ENCODE assay signal across 18 mouse cellular contexts in genomic region chr19:53057980-53058725, GRCm38 (mm10). TPM values are rescaled to one million over a fixed set of nuclear protein-coding genes. Genes with fewer than 3 reads are reported as not detected.
DNase-seq lines count a peak whose midpoint lies in the region; ATAC-seq and TF ChIP-seq lines count a peak whose summit lies in the region.
"Had no signal": no experiment of that assay in that cellular context is flagged by ENCODE, and none has a peak within 500 bp of the region (broad histone marks: within the 10 kb centered on the region; RNA-seq: fewer than 3 reads in every experiment).

No protein-coding gene starts in this region.

- no peak for DNase-seq in heart, postnatal 0 days (ENCODE audit: low spot score)
- DNase-seq in heart, embryonic 10.5 days (ENCODE audit: low spot score), result no peak
- DNase-seq in ZHBTc4 (ENCODE audit: low read depth, low spot score), result peak; percentile 94
- no peak for DNase-seq in spleen, adult 12 weeks (ENCODE audit: low spot score)
- DNase-seq in left cerebral cortex, postnatal 10 days (ENCODE audit: extremely low spot score in 1 of 2, low spot score in 2 of 2), result no peak
- DNase-seq: adrenal gland, postnatal 25 days; embryo, embryonic 11 days; gastrocnemius, postnatal 36 days; kidney, adult 2 months; thymus, postnatal 25 days had no signal

- no peaks in the 10 kb centered on the region for H3K9me3 ChIP-seq in heart, postnatal 0 days (replicated peaks; ENCODE audit: control insufficient read depth, low read length)
- no peaks in the 10 kb centered on the region for H3K9me3 ChIP-seq in heart, embryonic 10.5 days
- H3K9me3 ChIP-seq in E14TG2a.4 (ENCODE audit: low read length), result no peaks in the 10 kb centered on the region
- no peaks in the 10 kb centered on the region for H3K9me3 ChIP-seq in liver, embryonic 12.5 days (replicated peaks)
- H3K9me3 ChIP-seq: forebrain, embryonic 15.5 days; hindbrain, embryonic 10.5 days; limb, embryonic 13.5 days; megakaryocyte, embryonic 14.5 days had no signal

- TF ChIP-seq EP300 in heart, postnatal 0 days (IDR thresholded peaks at IDR 0.05; ENCODE audit: low read depth), result no peak

- intact Hi-C loops in left cerebral cortex, postnatal 10 days (cut with DNase I), result no loop called here

- no peak overlapping the region for H3K4me2 ChIP-seq in heart, postnatal 0 days (ENCODE audit: low read depth, low read length)
- peak overlapping the region; percentile 48 for H3K4me2 ChIP-seq in liver, embryonic 12.5 days
- H3K4me2 ChIP-seq: forebrain, embryonic 15.5 days; limb, embryonic 13.5 days had no signal

- WGBS in heart, postnatal 0 days, result 89% methylated on average over 16 of the region's 16 CpGs
- 87% methylated on average over 16 of the region's 16 CpGs for WGBS in heart, embryonic 10.5 days
- WGBS in liver, embryonic 12.5 days (ENCODE audit: insufficient replicate concordance), result 83% methylated on average over 16 of the region's 16 CpGs

- H3K27me3 ChIP-seq in heart, postnatal 0 days (ENCODE audit: control insufficient read depth, insufficient read depth, low read length), result no peaks in the 10 kb centered on the region
- no peaks in the 10 kb centered on the region for H3K27me3 ChIP-seq in heart, embryonic 10.5 days (ENCODE audit: insufficient read depth, poor library complexity, severe bottlenecking)
- H3K27me3 ChIP-seq in E14TG2a.4 (ENCODE audit: insufficient read depth, low read length), result no peaks in the 10 kb centered on the region
- H3K27me3 ChIP-seq in liver, embryonic 12.5 days (replicated peaks), result no peaks in the 10 kb centered on the region
- H3K27me3 ChIP-seq: forebrain, embryonic 15.5 days; limb, embryonic 13.5 days had no signal

- no peak overlapping the region for H3K9ac ChIP-seq in heart, postnatal 0 days (replicated peaks; ENCODE audit: low read depth, low read length)
- H3K9ac ChIP-seq in liver, embryonic 12.5 days, result no peak overlapping the region
- H3K9ac ChIP-seq: forebrain, embryonic 15.5 days; limb, embryonic 13.5 days had no signal

- H3K36me3 ChIP-seq in heart, postnatal 0 days (replicated peaks; ENCODE audit: control insufficient read depth, insufficient read depth, low read length), result no peaks in the 10 kb centered on the region
- no peaks in the 10 kb centered on the region for H3K36me3 ChIP-seq in heart, embryonic 10.5 days
- peaks cover 4% of the 10 kb centered on the region; the same call in 1 of the 2 replicates for H3K36me3 ChIP-seq in E14TG2a.4 (ENCODE audit: insufficient read depth, low read length)
- H3K36me3 ChIP-seq in liver, embryonic 12.5 days, result no peaks in the 10 kb centered on the region
- H3K36me3 ChIP-seq: forebrain, embryonic 15.5 days; hindbrain, embryonic 10.5 days; limb, embryonic 13.5 days had no signal

- TF ChIP-seq CTCF in heart, postnatal 0 days (IDR thresholded peaks at IDR 0.05; ENCODE audit: low read depth), result no peak
- TF ChIP-seq CTCF in E14TG2a.4 (conservative IDR thresholded peaks at IDR 0.05; ENCODE audit: low read length), result no peak

- peak overlapping the region; percentile 18; the same call in 1 of the 2 replicates for H3K27ac ChIP-seq in heart, postnatal 0 days (ENCODE audit: low read depth)
- H3K27ac ChIP-seq in heart, embryonic 10.5 days, result no peak overlapping the region
- peak overlapping the region; percentile 84 for H3K27ac ChIP-seq in liver, embryonic 12.5 days
- H3K27ac ChIP-seq: forebrain, embryonic 15.5 days; hindbrain, embryonic 10.5 days had no signal

- peaks cover 7% of the 10 kb centered on the region; the same call in 1 of the 2 replicates for H3K4me1 ChIP-seq in heart, postnatal 0 days (ENCODE audit: control insufficient read depth, insufficient read depth)
- peaks cover 11% of the 10 kb centered on the region for H3K4me1 ChIP-seq in heart, embryonic 10.5 days
- H3K4me1 ChIP-seq in E14TG2a.4 (replicated peaks; ENCODE audit: low read depth, low read length), result peaks cover 82% of the 10 kb centered on the region
- peaks cover 29% of the 10 kb centered on the region for H3K4me1 ChIP-seq in liver, embryonic 12.5 days
- H3K4me1 ChIP-seq: forebrain, embryonic 15.5 days; hindbrain, embryonic 10.5 days had no signal

- no peak overlapping the region for H3K4me3 ChIP-seq in heart, postnatal 0 days (ENCODE audit: low read depth, low read length)
- H3K4me3 ChIP-seq in heart, embryonic 10.5 days, result no peak overlapping the region
- H3K4me3 ChIP-seq in E14TG2a.4 (replicated peaks; ENCODE audit: low read length), result peak overlapping the region; percentile 54
- H3K4me3 ChIP-seq in liver, embryonic 12.5 days, result no peak overlapping the region
- H3K4me3 ChIP-seq: forebrain, embryonic 15.5 days; hindbrain, embryonic 10.5 days; limb, embryonic 13.5 days; megakaryocyte, embryonic 14.5 days; myocyte had no signal

- ATAC-seq in heart, postnatal 0 days (ENCODE audit: insufficient read depth, low read depth), result no peak
- no peak for ATAC-seq in liver, embryonic 12.5 days
- ATAC-seq in granulocyte monocyte progenitor cell, adult 5-6 weeks (replicated peaks; ENCODE audit: poor library complexity, severe bottlenecking), result no peak
- ATAC-seq: forebrain, embryonic 15.5 days had no signal

RNA-seq across cellular contexts. Expression of gene Xpnpep1, which starts 18.1 kb away (rescaled TPM):
- 107 and 134 TPM in 2 replicates for total RNA-seq in heart, postnatal 0 days (2014; rRNA removed; ENCODE audit: low replicate concordance)
- polyA plus RNA-seq in heart, postnatal 0 days (2015; fragmentation: Nextera tagmentation; extraction: Ambion mirVana), result 106 and 119 TPM in 2 replicates
- polyA plus RNA-seq in heart, embryonic 10.5 days (2016; fragmentation: Nextera tagmentation; extraction: Ambion mirVana), result 193 and 211 TPM in 2 replicates
- polyA plus RNA-seq in liver, embryonic 12.5 days (2016; fragmentation: Nextera tagmentation; extraction: Ambion mirVana), result 124 and 133 TPM in 2 replicates
- 100 to 1,000 TPM; 108 to 113 TPM for total RNA-seq in left cerebral cortex, postnatal 10 days (2021)
- 43.6 and 77.0 TPM in 2 replicates for total RNA-seq in granulocyte monocyte progenitor cell, adult 5-6 weeks (2014; fragmentation: Nextera tagmentation)
- total RNA-seq in granulocyte monocyte progenitor cell, adult 5-6 weeks (2017), result 49.8 and 70.5 TPM in 2 replicates
